Mouse (Mus musculus) adrenal gland, adult 8-10 months (tissue): Measurements from ENCODE around the gene Ankrd34a. TPM values are rescaled to one million over a fixed set of nuclear protein-coding genes. Genes with fewer than 3 reads are reported as not detected.

Experiments
- DNase-seq: peaks from one replicate; pipeline ENCODE4 v3.0.0; 2022
- total RNA-seq, 4 experiments: library from RNA; stranded (reverse); gene quantifications; 2 replicates each; pipeline ENCODE4 v1.2.4; 2022

The Ankrd34a gene
- 1 to 10 TPM; 1.1 to 2.3 (median 1.7) TPM for total RNA-seq

DNA sequence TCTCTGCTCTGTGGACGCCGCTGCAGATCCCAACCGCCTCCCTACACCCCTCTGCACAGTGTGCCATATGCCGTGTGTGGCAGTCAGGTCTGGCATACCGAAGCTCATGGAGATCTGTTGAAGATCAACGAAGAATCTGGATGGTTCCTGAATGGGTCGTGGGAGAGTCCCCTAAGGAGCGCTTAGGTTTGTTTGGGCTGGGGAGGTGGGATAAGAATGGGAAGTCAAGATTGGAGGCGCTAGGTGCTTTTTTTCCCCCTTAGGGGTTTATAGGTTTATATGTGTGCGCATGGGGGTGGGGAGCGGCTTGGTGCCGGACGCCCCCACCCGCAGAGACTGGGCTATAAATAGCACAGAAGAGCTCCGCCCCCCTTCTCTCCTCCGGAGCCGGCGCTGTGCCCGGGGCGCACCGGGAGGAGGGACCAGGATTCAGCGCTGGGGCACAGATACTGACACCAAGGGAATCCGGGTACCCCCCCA, at the start of gene Ankrd34a:
Gene Ankrd34a, plus strand, starts transcription at position 409 of the 480 bp plus-strand sequence.
- DNase-seq, result no peak

DNA sequence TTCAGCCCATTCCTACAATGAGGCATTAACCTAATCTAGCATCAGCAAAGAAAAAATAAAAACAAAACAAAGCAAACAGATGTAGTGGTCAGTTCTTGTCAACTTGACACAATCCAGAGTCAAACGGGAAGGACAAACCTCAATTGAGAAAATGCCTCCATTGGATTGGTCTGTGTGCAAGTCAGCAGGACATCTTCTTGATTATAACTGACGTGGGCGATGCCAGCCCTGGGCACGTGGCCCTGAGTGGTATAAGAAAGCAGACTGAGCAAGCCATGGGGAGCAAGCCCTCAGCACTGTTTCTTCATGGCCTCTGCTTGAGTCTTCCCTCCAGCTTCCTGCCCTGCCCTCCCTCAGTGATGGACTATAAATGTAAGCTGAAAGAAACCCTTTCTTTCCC, 49.6 kb upstream of the Ankrd34a start:
- no peak for DNase-seq

DNA sequence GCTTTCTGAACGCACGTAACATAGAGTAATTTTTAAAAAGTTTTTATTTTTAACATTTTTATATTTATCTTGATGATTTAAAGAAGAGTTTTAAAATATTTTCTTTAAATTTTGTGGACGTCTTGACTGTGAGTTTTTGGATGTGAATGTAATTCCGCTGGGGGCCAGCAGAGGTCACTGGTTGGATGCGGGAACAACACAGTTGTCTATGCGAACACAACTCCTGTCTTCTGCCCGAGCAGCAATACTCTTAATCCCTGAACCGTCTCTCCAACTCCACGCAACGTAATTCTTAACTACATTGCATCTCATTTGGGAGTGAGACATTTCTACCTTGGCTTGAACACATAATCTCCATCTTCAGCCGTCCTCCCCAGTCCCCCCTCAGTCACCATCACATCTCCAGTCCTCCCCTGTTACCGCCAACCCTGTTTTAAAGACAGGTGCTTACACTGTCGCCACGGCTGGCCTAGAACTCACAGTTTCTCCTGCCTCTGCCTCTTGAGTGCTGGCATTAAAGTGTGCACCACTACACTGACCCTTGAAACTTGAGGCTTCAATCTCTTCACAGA, 49.0 kb upstream of the Ankrd34a start:
- no peak for DNase-seq

GRCm38 (mm10) chr3:96548824-96549223, 47.6 kb upstream of the Ankrd34a start:
- no peak for DNase-seq

DNA sequence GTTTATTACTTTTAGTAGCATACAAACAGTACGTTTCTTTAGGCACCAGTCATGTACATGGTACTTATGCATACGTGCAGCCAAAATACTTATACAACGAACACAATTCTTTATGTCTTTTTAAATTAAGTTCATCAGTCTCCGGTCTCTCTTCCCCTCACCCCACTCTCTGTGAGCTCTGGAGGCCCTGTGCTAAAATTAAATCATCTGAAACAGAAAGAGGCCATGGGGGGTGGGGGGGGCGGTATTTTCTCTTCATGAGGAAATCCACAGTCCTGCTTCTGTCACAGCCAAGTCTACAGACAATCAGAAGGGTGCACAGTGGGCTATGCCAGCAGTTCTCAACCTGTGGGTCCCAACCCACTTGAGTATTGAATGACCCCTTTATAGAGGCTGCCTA, 47.1 kb upstream of the Ankrd34a start:
- no peak for DNase-seq

DNA sequence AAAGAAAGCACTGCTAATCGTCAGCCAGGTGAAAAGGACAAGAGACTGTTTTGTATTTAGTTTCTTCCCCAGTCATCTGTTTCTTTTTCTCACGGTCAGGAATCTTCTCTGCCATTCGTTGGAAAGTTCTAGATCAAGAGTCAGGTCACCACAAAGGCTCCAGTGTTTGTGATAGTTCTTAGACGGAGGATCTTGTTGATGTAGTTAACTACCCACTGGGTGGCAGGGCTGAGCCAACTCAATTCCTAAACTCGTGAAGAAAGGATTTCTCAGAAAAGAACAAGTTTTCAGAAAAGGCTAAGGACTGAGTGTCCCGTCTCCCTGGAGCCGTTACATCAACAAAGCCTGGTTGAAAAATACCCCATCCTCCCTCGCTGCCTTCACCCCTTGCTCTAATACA, 45.2 kb upstream of the Ankrd34a start:
- no peak for DNase-seq

GRCm38 (mm10) chr3:96551890-96552289, 44.5 kb upstream of the Ankrd34a start:
- no peak for DNase-seq

- DNase-seq, result no peak
Observed at GRCm38 (mm10) chr3:96553601-96554000, 42.8 kb upstream of the Ankrd34a start.

- no peak for DNase-seq
Observed at GRCm38 (mm10) chr3:96554251-96554650, 42.2 kb upstream of the Ankrd34a start.

- no peak for DNase-seq
Observed at GRCm38 (mm10) chr3:96555041-96555596, 41.3 kb upstream of the Ankrd34a start.

DNA sequence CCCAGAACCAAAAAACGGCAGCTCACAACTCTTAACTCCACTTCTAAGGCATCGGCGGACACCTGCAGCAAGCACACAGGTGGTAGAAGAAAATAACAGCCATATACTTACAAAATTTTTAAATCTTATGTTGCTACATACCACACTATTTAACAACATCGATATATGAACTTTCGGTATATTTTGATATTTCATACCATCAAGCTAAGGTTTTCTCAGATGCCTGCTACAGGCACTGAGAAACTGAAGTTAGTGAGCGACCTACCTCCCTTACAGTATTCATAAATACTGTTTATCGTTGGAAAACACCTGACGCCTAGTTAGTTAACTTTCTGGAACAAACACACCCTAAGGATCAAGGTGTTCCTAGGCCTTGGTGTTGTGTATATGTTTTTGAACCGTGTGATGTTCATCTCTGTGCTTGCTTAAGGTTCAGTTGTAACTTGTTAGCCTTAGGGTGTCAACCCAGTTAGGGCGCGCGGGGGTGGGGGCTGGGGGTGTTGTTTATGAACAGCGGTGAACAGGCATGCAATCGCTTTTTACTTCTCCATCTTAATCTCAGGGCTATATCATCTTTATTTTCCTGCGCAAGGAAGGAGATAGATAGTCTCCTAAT, 40.3 kb upstream of the Ankrd34a start:
- no peak for DNase-seq

DNA sequence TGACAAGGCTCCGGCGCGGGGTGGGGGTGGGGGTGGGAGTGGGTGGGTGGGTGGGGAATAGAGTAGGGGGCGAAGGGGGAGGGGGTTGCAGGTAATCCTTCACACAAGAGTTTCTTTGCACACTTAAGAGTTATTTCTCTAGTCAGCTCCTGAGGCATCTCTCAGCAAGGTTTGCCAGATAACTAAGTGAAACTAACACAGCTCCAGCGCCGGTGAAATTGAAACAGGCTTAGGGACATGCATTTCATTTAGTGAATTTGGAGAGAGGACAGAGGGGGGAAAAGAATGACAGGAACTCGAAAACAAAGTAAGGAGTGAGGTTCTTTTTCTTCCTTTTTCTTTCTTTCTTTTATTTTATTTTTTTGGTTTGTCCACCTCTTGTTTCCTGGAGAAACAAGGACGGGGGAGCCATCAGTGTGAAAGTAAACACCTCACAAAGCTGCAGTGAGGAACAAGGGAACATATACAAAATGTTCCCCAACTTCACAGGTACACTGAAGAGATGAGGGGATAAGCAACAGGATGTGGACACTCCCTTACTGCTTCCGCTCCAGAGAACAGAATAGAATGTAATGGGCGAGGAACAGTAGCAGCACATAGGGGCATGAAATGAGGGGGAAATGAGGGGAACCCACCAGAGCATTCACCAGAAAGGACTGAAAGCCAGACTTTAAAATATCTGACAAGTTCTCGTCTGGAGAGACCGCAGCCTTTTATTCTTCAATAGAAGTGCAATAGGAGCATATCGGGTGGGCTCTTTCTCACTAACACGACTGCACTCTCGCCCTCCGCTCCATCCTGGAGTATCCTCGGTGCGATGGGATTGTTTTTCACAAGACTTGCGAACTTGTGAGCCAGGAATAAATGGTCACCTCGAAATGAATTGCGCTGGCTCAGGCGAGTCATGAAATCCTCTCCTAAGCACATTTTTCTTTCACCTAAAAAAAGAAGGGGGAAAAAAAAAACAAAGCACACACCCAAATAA, 39.5 kb upstream of the Ankrd34a start:
- DNase-seq, result no peak

GRCm38 (mm10) chr3:96557694-96558093, 38.7 kb upstream of the Ankrd34a start, which contains the start of gene Txnip:
Gene Txnip (plus strand): TSS chr3:96557957.
- peak; percentile 100 for DNase-seq

GRCm38 (mm10) chr3:96558159-96558558, 38.3 kb upstream of the Ankrd34a start:
- DNase-seq, result no peak

- DNase-seq, result no peak
Observed at GRCm38 (mm10) chr3:96558668-96559196, 37.7 kb upstream of the Ankrd34a start.

DNA sequence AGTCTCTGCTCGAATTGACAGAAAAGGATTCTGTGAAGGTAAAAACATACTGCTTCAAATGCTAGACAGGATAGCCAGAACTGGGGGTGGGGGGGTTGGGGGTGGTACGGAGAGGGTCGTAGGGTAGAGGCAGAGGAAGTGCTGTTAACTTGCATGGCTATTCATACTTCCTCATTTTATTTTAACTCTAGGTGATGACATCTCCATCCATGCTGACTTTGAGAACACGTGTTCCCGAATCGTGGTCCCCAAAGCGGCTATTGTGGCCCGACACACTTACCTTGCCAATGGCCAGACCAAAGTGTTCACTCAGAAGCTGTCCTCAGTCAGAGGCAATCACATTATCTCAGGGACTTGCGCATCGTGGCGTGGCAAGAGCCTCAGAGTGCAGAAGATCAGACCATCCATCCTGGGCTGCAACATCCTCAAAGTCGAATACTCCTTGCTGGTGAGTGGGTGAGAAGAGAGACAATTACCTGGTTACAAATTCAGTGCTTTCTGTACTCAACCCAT, 37.0 kb upstream of the Ankrd34a start:
- DNase-seq, result no peak

- no peak for DNase-seq
Observed at GRCm38 (mm10) chr3:96559911-96560850, 36.3 kb upstream of the Ankrd34a start.

DNA sequence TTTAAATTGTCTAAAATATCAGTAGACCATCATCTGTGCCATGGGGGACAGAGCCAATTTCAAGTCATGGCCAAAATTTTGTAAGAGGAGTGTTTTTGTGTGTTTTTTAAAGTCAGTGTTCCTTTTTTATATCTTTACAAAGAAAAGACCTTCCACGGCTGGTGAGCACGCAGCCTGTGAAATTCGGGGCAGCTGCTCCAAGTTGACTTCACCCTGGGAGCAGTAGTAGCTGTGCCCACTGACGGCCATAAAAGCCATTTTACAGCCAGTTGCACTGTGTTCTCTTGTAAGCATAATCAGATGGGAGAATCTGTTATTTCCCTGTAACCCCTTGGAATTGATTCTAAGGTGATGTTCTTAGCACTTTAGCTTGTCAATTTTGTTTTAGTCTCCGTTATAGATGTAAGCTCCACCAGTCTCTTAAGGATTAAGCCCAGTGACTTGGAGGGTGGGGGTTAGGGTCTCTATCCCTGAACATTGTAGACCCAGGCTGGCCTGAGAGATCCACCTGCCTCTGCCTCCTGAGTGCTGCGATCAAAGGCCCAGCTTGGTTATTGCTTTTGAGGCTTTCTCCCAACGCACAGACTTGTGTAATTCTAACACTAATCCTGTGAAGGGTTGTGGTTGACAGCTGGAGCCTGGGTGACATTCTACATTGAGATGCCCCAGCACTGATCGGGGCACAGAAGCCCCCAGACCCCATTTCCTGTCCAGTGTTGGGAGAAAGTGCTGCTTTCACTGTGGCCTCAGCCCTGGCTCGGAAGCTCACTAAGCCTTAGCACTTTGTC, 35.4 kb upstream of the Ankrd34a start:
- no peak for DNase-seq

GRCm38 (mm10) chr3:96561946-96562681, 34.3 kb upstream of the Ankrd34a start:
- no peak for DNase-seq

DNA sequence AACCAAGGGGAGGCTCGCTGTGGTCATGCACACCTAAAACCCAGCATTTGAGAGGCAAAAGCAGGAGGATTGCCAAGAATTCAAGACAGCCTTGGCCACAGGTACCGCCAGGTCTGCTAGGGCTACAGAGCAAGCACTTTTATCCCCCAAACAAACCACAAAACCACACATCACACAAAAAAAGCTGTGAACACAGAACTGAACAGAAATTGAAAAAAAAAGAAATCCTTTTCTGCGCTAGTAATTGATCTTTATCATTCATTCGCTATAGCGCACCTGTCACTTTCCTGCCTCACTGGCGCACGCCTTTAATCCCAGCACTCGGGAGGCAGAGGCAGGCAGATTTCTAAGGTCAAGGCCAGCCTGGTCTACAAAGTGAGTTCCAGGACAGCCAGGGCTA, 33.2 kb upstream of the Ankrd34a start:
- DNase-seq, result no peak
